Mouse (Mus musculus) limb, embryonic 14.5 days (tissue): ENCODE data around the gene Lrig1. TPM values are rescaled to one million over a fixed set of nuclear protein-coding genes. Genes with fewer than 3 reads are reported as not detected.

Experiments
- ATAC-seq: fragments of 200-750 bp; cut with Nextera tagmentation; 2 replicates; pipeline ENCODE4 v1.8.0; 2017; ENCODE audit warnings: low read depth, moderate number of reproducible peaks, moderate TSS enrichment; ENCODE audit not compliant: low FRiP score
- DNase-seq: peaks from one replicate; pipeline ENCODE4 v3.0.0-alpha.2; 2015; ENCODE audit warnings: low spot score
- H3K27ac ChIP-seq: fragments of 300-500 bp; sonication (generic); replicated peaks from 2 replicates; pipeline ENCODE4 v1.5.1; 2014; ENCODE audit warnings: low read depth, mild to moderate bottlenecking, low read length, moderate library complexity, mixed read lengths
- H3K27me3 ChIP-seq: fragments of 300-500 bp; sonication (generic); 2 replicates; pipeline ENCODE4 v1.6.1; 2014; ENCODE audit warnings: low read length, mixed read lengths; ENCODE audit not compliant: control insufficient read depth, insufficient read depth
- H3K36me3 ChIP-seq: fragments of 300-500 bp; sonication (generic); 2 replicates; pipeline ENCODE4 v1.6.1; 2014; ENCODE audit warnings: mild to moderate bottlenecking, low read length, moderate library complexity, mixed read lengths; ENCODE audit not compliant: control insufficient read depth, insufficient read depth
- H3K4me1 ChIP-seq: fragments of 300-500 bp; sonication (generic); 2 replicates; pipeline ENCODE4 v1.6.1; 2014; ENCODE audit warnings: antibody characterized with exemption, low read length, mixed read lengths; ENCODE audit not compliant: control insufficient read depth, insufficient read depth
- H3K4me2 ChIP-seq: fragments of 300-500 bp; sonication (generic); replicated peaks from 2 replicates; pipeline ENCODE4 v1.6.1; 2014; ENCODE audit warnings: low read depth, mild to moderate bottlenecking, low read length, moderate library complexity; ENCODE audit not compliant: severe bottlenecking
- H3K4me3 ChIP-seq: fragments of 300-500 bp; sonication (generic); replicated peaks from 2 replicates; pipeline ENCODE4 v1.5.1; 2014; ENCODE audit warnings: low read length
- H3K9ac ChIP-seq: fragments of 300-500 bp; sonication (generic); 2 replicates; pipeline ENCODE4 v1.6.1; 2014; ENCODE audit warnings: mild to moderate bottlenecking, low read depth, low read length, moderate library complexity; ENCODE audit not compliant: severe bottlenecking
- H3K9me3 ChIP-seq: fragments of 300-500 bp; sonication (generic); 2 replicates; pipeline ENCODE4 v1.6.1; 2016; ENCODE audit warnings: low read length; ENCODE audit not compliant: control insufficient read depth
- POLR2A ChIP-seq: fragments of 200-500 bp; IDR thresholded peaks from 2 replicates; pipeline ENCODE4 v1.8.0; 2012; ENCODE audit warnings: inconsistent platforms, mild to moderate bottlenecking, moderate library complexity, borderline replicate concordance; ENCODE audit not compliant: insufficient read depth, insufficient read length; ENCODE audit errors: extremely low read depth
- WGBS: fragments of 180-500 bp; shearing (Covaris S2); extraction: QIAGEN DNeasy Blood & Tissue Kit; methylation state at CpG from one replicate; pipeline ENCODE4 v1.1.7; 2014; 5-methylcytosine and 5-hydroxymethylcytosine counted together
- polyA plus RNA-seq, 2 experiments: library from polyadenylated mRNA; depleted of rRNA in 1 of 2; stranded (reverse) in 1 of 2; unstranded in 1 of 2; fragments of >200 nt; fragmentation: Nextera tagmentation in 1 of 2; extraction: Ambion mirVana in 1 of 2; gene quantifications; 2 replicates each; pipeline versions ENCODE4 v1.2.1 to v1.2.3; 2012 to 2014

Gene Lrig1
- polyA plus RNA-seq, 2 experiments: 35.1 to 49.4 TPM

GRCm38 (mm10) chr6:94575526-94576166, 124.3 kb downstream of the Lrig1 start:
- WGBS: 78% methylated on average over 9 of the region's 9 CpGs
- no peak for TF ChIP-seq POLR2A
- no peak overlapping the region for H3K4me2 ChIP-seq
- H3K27me3 ChIP-seq: no peaks in the 10 kb centered on the region
- no peak for DNase-seq
- H3K4me3 ChIP-seq: no peak overlapping the region
- ATAC-seq: no peak
- H3K4me1 ChIP-seq: no peaks in the 10 kb centered on the region
- H3K9me3 ChIP-seq: no peaks in the 10 kb centered on the region
- H3K27ac ChIP-seq: no peak overlapping the region
- H3K36me3 ChIP-seq: no peaks in the 10 kb centered on the region
- no peak overlapping the region for H3K9ac ChIP-seq

GRCm38 (mm10) chr6:94568040-94568439, 131.9 kb downstream of the Lrig1 start:
- Histone ChIP-seq H3K36me3 (no peaks in the 10 kb centered on the region), H3K4me1 (no peaks in the 10 kb centered on the region), H3K4me2 (no peak overlapping the region), H3K27me3 (no peaks in the 10 kb centered on the region), H3K9ac (no peak overlapping the region), H3K9me3 (no peaks in the 10 kb centered on the region), H3K4me3 (no peak overlapping the region), H3K27ac (no peak overlapping the region)
- no peak for ATAC-seq
- DNase-seq: no peak
- no peak for TF ChIP-seq POLR2A
- WGBS: 86% methylated on average over 2 of the region's 2 CpGs

- no peak overlapping the region for H3K9ac ChIP-seq
- DNase-seq (no peak), ATAC-seq (no peak)
- H3K9me3 ChIP-seq: no peaks in the 10 kb centered on the region
- 93% methylated on average over 2 of the region's 2 CpGs for WGBS
- no peaks in the 10 kb centered on the region for H3K36me3 ChIP-seq
- no peaks in the 10 kb centered on the region for H3K4me1 ChIP-seq
- H3K4me2 ChIP-seq: no peak overlapping the region
- no peak overlapping the region for H3K27ac ChIP-seq
- no peak overlapping the region for H3K4me3 ChIP-seq
- TF ChIP-seq POLR2A: no peak
- H3K27me3 ChIP-seq: no peaks in the 10 kb centered on the region
These were observed 134.2 kb downstream of the Lrig1 start for GRCm38 (mm10) chr6:94565766-94566165.

GRCm38 (mm10) chr6:94563203-94563940, 136.6 kb downstream of the Lrig1 start:
- no peak overlapping the region for H3K4me3 ChIP-seq
- no peak for ATAC-seq
- no peaks in the 10 kb centered on the region for H3K4me1 ChIP-seq
- H3K9me3 ChIP-seq: no peaks in the 10 kb centered on the region
- no peak for DNase-seq
- no peak overlapping the region for H3K9ac ChIP-seq
- H3K4me2 ChIP-seq: no peak overlapping the region
- 47% methylated on average over 8 of the region's 8 CpGs for WGBS
- no peak for TF ChIP-seq POLR2A
- H3K27me3 ChIP-seq: no peaks in the 10 kb centered on the region
- H3K27ac ChIP-seq: no peak overlapping the region
- no peaks in the 10 kb centered on the region for H3K36me3 ChIP-seq

GRCm38 (mm10) chr6:94561346-94561745, 138.6 kb downstream of the Lrig1 start:
- WGBS: 24% methylated on average over 1 of the region's 1 CpGs
- ATAC-seq (no peak), DNase-seq (no peak)

More at GRCm38 (mm10) chr6:94561346-94561745, 138.6 kb downstream of the Lrig1 start:
- Histone ChIP-seq H3K27me3 (no peaks in the 10 kb centered on the region), H3K36me3 (no peaks in the 10 kb centered on the region), H3K27ac (no peak overlapping the region), H3K4me2 (no peak overlapping the region), H3K4me1 (no peaks in the 10 kb centered on the region), H3K9me3 (no peaks in the 10 kb centered on the region), H3K9ac (no peak overlapping the region), H3K4me3 (no peak overlapping the region)
- no peak for TF ChIP-seq POLR2A
